Mouse (Mus musculus) cerebellum, adult 8-10 months (tissue): ENCODE measurements around the gene Anp32a.

ENCODE experiments used
- DNase-seq: peaks from one replicate; pipeline ENCODE4 v3.0.0; 2022

Anp32a gene

DNA sequence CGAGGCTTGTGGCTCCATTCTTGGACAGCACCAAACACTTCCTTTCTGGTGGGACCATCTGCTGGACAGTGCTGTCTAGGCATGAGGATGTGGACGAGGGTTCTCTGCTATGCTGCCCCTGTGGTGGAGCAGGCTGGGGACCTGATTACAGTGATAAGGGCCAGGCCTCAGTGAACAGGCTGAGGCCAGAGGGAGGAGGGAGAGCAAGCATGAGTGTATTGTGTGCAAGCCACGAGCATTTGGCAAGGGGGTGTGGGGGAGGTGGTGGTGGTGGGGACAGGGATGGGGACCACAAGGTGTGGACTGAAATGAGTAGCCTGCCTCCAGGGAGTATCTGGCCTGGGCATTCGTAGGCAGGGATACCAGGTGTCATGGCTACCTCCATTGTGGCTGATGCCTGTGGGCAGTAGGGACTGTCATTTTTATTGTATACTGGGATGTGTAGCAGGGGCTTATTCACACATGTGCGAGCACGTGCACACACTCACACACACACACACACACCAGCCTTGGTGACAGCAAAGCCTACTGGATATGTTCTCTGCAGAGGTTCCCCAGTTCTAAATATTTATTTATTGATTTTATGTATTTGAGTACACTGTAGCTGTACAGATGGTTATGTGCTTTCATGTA, 29.7 kb downstream of the Anp32a start:
- DNase-seq = peak; percentile 11

DNA sequence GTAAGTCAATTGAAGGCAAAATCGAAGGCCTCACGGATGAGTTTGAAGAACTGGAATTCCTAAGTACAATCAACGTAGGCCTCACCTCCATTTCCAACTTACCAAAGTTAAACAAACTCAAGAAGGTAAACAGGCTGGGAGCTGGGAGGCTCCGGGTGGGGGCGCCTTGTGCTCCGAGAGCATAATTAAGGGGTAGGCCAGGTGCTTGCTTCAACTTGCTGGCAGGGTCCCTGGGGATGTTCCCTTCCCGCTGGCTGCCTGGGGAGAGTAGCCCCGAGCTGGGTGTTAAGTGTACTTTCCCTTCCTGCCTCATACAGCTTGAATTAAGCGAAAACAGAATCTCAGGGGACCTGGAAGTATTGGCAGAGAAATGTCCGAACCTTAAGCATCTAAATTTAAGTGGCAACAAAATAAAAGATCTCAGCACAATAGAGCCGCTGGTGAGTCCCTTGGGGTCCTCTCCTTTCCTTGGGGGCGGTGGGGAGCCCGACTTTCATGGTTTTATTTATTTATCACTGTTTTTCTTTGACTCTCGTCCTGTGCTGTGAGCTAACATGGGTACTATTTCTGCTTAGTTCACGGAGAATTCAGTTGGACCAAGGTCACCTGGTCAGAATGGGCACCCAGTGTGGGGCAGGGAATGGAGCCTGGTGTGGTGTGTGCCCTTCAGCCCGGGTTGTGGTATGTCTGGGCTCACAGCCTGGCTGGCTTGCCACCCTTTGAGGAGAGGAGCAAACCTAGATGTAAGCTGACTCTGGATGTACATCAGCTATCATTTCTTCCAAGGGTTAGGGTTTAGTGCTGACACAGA, 30.9 kb downstream of the Anp32a start:
- peak; percentile 16 for DNase-seq

DNA sequence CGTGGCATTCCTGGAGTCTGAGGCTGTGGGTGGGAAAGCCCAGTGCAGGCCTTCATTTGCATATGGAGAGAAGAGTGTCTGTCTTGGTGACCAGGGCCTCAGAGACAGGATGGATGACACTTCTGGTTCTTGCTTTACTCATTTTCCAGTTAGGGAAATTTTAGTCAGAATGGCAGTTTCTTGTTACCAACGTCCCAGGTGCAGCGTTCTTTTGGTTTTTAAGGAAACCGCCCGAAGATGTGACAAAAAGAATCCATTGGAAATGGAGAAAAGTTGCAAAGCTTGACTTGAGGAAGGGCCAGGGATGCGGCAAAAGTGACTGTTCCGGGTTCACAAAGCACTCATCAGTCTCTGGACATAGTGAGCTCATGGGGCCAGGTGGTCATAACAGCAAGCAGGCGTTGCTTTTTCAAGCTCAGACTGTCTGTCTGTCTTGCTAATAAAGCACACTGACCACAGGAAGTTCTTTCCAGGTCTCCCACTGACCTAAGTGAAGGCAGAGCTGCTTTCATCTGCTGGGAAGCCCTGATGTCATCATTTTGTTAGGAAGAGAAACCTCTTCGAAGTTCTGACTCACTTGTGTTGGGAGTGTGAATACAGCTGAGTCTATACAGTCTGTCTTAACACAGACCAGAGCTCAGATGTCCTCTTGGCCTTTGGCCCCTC, 31.6 kb downstream of the Anp32a start:
- DNase-seq = no peak

DNA sequence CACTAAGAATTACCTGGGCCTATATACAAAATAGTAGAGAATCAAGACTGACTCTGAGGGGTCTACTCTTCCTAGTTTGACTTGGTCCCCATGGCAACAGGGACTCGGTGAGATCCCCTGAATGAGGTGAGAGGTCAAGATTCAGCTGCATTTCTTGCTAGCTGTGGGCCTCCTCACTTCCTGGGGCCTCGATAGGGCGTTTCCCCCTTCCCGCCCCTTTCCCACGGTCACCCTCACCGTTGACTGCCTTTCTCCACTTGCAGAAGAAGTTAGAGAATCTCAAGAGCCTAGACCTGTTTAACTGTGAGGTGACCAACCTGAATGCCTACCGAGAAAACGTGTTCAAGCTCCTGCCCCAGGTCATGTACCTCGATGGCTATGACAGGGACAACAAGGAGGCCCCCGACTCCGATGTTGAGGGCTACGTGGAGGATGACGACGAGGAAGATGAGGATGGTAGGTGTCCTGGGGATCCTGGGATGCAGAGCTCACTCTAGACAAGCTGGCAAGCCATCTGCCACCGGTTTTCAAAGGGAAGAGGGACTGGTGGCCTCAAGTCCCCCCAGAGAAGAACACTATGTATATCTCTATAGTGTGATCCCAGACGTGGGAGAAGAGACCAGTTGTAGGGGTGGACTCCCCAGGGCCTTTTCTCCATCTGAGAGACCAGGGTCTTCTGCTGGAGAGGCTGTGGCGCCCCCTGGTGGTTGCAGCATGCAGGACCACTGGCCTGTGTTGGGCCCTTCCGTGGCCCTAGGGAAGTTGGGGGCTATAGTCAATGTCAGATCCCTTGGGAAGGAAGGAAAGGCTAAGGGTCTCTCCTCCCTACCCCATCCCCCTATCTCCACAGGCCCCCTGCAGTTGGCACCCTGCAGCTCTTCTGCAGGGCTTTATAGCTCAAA, 32.4 kb downstream of the Anp32a start:
- DNase-seq = peak; percentile 77

DNA sequence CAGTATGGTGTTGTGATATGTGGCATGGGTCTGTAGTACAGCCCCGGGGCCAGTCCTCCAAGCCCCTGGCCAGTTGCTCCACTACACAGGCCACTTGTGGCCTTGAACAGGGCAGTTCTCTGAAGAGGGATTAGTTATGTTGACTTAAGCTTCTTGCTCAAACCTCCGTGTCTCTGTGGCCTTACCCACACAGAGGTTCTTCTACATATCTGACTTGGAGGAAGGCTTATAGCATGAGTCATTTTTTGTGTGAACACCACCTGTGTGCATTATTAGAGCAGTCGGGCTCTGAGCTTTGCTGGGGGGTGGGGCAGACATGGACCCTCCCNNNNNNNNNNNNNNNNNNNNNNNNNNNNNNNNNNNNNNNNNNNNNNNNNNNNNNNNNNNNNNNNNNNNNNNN, 33.2 kb downstream of the Anp32a start:
- DNase-seq = no peak

DNA sequence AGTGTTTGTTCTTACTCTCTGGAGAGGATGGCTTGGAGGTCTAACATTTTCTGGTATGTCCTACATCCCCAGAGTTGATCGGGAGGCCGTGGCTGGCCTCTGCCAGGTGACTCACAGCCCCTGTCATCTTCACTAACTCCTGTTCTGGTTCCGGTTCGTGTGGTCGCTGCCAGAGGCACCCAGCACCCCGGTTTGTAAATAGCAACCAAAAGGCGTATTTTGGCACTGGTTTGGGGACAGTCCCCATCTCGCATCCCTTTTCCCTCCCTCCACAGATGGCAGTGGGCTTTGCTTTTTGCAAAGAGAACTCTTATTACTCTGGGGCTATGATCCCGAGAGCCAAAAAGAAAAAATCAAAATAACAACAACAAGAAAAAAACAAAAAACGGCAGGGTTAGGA, 36.8 kb downstream of the Anp32a start:
- DNase-seq = no peak

DNA sequence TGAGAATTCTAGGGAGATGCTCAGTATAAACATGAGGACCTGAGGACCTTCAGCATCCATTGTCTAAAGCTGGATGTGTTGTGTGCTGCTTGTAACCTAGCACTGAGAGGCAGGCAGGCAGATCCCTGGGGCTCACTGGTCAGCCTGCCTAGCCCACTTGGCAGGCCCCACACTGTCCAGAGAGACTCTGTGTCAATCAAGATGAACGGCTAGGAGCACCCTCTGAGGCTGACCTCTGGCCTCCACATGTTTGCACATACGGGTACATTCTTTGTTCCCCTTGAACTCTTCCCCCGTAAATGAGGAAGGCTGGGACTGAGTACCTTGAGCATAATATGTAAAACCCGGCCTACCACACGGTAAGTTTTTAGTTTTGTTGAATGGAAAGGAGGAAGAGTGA, 39.3 kb downstream of the Anp32a start:
- DNase-seq = no peak

DNA sequence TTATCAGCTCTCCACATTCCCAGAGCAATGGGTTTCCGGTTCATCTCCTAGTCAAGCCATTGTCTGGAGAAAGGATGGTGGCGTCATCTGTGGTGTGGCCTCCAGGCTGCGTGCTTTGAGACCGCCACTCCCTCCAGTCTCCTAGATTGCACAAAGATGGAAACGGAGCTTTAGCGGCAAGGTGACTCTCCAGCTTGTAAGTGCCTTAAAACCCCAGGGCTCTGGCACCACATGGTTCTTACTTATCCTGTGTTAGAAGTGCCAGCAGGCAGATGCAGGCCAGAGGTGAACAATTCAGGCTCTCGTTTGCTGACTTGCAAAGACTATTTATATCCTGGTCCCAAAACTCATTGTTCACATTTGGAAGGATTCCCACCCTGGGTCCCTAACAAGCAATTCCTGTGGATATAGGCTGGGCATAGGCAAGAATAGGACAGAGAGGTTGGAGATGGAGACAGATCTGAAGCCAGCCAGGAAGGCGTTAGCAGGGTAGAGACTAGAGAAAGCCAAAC, 40.4 kb downstream of the Anp32a start:
- DNase-seq = no peak

DNA sequence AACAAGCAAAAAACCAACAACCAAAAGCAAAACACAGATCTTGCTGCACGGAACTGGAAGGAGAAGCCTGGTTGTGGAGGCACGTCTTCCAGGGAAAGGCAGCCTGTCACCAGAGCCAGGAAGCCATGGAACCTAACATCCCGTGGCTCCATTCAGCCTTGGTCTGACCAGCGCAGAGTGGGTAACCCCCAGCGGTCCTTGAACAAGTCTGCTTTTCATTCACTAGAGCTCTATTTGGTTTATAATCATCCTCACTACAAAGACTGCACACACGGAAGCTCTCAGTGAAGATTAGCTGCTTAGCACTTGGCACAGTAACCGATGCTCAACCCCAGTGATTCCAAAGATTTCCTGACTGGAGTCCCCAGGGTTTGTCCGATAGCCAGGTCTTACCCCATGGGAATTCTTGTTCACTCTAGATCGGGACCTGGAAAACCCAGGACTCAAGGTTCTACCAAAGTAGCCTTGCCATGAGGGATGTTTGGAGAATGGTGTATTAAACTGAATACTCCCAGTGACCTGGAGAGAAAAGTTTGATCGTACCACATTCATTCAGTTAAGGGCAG, 41.5 kb downstream of the Anp32a start:
- no peak for DNase-seq

DNA sequence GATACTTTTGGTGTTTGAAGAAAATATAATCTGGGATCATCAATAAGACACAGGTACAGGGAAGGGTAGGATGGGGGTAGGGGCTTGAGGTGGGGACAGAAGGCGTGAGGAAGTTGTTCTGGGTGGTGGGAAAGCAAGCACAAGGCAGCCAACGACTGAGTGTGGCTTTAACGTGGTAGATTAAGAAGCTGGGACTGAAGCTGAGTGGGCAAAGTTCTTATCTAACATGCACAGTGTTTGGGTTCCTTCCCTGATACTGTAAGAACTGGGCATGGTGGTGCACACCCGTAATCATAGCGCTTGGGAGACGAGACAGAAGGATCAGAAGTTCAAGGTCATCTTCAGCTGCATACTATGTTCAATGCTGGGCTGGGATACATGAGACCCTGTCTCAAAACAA, 44.0 kb downstream of the Anp32a start:
- DNase-seq = no peak

DNA sequence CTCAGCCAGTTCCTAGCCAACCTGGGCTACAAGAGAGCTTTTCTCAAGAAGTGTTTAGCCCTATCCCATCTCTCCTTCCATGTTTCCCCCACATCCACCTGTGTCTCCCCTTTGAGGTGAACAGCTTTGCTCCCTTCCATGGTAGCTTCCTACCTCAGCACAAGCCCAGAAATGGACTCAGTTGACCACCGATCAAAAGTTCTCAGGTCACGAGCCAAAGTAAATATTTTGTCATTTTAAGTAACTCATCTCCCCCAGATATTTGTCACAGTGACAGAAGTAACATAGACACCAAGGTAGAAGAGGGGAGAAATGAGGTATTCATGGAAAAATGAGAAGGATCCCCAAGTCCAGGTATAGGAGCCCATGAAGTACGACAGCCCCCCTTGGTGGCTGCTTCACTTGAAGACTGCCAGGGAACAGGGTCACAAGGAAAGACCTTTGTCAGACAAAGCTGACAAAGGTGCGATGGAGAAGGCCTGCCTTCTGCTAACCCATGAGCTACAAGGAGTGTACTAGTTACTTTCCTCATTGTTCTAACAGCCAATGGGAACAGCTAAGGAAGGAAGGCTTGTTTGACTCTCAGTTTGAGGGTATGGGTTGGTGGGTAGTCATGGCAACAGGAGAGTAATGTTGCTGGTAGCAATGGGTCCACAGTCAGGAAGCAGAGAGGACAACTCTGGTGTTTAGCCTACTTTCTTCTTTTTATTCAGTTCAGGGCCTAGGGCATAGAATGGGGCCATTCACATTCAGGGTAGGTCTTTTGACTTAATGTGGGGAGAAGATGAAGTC, 44.8 kb downstream of the Anp32a start:
- no peak for DNase-seq

DNA sequence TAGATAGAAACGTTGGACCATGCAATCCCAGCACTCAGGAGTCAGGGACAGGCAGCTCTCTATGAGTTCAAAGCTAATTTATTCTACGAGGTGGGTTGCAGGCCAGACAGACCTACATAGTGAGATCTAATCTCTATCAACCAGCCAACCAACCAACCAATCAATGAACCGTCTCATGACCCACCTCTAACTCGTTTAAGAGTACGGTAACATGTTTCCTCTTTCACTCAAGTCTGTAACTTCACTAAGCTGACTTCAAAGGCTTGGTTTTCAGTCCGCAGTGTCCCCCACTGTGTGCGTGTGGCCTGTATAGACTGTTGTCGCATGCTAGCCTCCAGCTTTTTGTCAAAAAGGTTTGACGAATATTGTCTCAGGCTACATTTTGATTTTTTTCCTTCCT, 48.6 kb downstream of the Anp32a start:
- DNase-seq = no peak

DNA sequence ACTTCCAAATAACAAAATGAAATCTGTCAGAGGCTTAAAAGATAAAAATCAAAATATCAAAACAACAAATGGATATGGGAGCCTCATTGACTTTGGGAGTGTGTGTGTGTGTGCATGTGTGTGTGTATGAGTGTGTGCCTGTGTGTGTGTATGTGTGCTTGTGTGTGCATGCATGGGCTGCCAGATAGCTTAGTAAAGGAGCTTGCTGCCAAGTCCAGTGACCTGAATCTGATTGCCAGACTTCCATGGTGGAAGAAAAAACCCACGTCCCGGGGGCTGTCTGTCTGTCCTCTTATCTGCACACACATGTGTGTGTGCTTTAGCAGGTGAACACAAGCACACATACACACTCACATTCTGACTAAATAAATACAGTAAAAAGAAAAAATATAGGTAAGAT, 52.4 kb downstream of the Anp32a start:
- DNase-seq = no peak

DNA sequence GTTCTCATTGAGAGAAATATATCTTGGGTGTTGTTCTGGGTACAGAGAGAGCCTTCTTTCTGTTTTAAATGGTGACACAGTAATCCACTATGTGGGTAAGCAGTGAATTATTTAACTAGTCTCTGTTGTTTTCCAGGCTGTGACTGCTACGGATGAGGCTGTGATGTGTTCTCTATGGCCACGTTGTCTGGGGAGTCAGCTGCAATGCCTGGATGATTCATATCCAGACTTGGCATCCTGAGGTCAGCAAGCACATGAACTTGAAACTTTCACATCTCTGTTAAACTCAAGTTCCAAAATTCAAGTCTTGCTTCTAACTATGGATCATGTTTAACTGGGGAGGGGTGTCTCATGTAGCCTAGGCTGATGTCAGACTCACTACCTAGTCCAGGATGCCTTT, 53.1 kb downstream of the Anp32a start:
- no peak for DNase-seq

DNA sequence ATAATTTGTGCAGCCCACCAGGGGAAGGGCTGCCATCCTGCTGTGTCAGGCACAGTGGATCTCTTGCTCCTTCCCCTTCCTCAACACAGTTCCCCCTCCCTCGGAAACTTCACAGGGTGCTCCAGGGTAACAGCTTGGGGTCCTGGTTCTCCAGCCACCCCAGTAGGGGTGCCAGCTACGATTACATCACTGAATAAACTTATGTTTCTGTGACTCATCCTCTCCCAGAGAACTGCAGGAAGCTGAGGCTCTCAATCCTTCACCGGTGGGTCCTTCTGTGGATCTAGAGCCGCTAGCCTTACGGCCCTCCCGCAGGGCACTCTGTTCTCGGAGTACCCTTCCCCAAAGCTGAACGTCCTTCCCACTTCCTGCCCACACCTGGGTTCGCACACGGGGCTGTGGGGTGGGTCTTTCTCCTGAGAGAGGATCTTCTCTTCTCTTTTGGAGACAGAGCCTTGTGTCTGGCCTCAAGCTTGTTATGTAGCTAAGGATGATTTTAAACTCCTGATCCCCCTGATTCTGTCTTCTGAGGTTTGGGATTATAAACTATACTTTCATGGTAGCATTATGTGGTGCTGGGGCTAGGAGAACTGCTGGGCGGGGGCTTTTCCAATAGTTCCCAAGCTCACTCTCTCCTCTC, 59.6 kb downstream of the Anp32a start:
- no peak for DNase-seq

DNA sequence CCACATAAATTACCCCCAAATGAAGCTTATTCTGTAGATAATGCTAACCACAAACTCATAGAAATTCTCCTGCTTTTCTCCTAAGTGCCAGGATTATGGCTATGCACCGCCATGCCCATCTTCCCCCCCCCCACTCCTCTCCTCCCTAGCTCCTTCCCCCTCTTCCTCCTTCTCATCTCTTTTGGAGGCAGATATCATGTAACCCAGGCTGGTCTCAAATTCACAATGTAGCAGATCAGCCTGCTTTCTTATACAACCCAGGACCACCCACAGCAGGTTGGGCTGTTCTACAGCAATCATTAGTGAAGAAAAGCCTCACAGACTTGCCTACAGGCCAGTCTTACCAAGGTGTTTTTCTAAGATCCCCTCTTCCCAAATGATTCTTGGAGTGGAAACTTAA, 60.5 kb downstream of the Anp32a start:
- DNase-seq = no peak

DNA sequence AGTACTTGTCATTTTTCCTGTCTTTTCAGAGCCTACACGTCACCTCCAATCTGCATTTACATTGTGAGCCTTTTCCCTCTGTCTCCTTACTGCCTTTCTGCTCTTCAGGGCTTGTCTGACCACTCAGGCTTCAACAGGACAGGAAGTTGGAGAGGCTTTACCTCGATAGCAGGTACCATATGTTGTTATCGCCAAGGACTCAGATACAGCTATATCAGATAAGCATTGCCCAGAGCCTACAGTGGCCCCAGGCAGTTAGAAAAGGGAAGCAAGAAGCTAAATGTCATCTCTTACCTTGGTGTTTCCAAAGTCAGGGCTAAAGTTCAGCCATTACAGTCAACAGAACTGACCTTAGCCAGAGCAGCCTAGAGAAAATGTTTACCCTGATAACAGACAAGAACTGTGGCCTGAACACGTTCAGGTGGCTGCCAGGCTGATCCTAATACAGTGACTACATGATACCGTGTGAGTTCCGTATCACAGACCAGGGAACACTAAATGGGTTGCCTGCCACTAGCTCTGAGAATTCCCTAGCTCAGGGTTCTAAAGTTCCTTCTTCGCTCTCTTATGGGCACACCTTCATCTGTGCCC, 65.4 kb downstream of the Anp32a start:
- DNase-seq = no peak

DNA sequence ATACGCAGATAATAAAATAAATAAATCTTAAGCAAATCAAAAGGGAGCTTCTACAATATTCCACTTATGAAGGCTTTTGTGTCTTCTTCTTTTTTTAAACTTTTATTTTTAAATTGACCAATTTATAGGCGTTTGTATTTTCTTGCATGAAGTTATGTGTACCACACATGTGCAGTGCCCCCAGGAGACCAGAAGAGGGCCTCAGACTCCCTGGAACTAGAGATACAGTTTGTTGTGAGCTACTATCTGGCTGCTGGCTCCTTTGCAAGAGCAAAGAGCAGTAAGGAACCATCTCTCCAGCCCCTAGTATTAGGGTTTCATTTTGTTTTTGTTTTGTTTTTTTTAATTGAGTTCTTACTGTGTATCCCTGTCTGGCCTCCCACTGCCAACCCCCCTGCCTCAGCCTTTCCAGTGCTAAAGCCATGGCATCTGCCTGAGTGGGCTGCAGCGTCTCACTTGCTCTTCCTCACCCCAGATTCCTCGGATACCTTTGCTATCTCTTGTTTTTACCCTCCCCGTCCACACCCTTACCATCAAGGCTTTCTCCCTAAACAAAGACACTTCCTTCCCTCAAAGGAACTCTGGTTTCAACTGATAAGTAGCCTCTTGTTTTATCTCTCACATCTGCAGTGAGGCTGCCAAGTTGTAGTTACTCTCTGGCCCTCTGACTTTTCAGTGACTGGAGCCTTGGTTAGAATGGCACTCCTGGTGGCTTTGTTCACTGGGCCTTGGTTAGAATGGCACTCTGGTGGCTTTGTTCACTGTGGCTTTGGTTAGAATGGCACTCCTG, 66.5 kb downstream of the Anp32a start:
- no peak for DNase-seq

DNA sequence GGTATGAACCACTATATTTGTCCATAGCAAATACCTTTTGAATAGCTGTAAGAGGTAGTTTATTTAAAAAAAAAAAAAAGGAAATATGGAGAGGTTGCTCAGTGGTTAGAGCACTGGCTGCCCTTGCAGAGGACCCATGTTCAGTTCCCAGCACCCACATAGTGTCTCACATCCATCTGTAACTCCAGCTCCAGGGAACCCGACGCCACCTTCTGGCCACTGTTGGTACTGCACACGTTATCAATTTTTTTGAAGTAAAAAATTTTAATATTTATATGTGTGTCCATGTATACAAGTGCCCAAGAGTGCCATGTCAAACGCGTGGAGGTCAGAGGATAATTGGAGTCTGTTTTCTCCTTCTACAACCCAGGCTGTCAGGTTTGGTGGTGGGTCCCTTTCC, 77.6 kb downstream of the Anp32a start:
- peak; percentile 29 for DNase-seq
